In the genomic region with DNA sequence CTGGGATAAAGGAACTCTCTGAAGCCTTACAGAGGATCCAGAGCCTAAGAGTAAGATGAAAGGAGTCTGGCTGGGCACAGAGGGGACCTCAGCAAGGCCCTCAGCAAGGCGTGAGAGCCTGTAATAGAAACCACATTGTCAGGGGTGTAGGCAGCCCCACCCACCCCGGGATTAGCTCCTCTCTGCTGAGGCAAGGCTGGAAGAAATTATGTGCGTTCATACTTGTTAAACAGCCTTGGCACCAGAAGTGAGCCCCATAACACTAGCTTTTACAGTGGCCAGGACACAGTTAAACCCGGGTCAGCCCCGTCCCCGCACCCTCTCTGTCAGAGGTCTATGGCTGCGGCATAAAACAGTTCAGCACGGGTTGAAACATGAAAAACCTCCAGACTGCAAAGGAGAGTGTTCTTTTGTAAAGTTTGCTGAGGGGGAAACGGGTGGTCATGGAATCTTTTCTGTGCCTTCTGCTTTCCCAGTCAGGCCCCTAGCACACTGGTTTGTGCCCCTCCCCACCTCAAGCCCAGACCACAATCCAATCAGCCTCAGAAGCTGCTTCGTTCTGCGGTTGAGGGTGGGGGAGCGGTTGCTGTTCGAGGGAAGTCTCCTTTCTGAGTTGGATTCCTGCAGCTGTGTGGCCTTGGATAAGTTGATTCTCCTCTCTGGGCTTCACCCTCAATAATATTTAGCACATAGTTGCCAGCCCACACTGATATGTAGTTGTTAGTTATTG, we compare ENCODE assay signal across 11 mouse cellular contexts.
DNase-seq lines count a peak whose midpoint lies in the region; ATAC-seq and TF ChIP-seq lines count a peak whose summit lies in the region.
"Had no signal": no experiment of that assay in that cellular context is flagged by ENCODE, and none has a peak within 500 bp of the region (broad histone marks: within the 10 kb centered on the region; RNA-seq: fewer than 3 reads in every experiment).

No protein-coding gene starts in this region.

- no peaks in the 10 kb centered on the region for H3K36me3 ChIP-seq in heart, embryonic 10.5 days
- H3K36me3 ChIP-seq in midbrain, embryonic 10.5 days, result 0 out of 2 replicates have a peak, but pooled peaks cover 2% of the 10 kb centered on the region
- H3K36me3 ChIP-seq in midbrain, embryonic 14.5 days (ENCODE audit: control insufficient read depth, insufficient read depth, low read length), result no peaks in the 10 kb centered on the region
- H3K36me3 ChIP-seq in embryonic facial prominence, embryonic 10.5 days (replicated peaks), result no peaks in the 10 kb centered on the region

- no peak for TF ChIP-seq POLR2A in cerebellum, adult 2 months (IDR thresholded peaks at IDR 0.05; ENCODE audit: borderline replicate concordance, insufficient read depth, low read length)

- ATAC-seq in midbrain, embryonic 14.5 days (ENCODE audit: low FRiP score, low TSS enrichment), result no peak
- ATAC-seq in megakaryocyte-erythroid progenitor cell, adult 5-6 weeks (replicated peaks; ENCODE audit: low FRiP score, low TSS enrichment, poor library complexity, severe bottlenecking), result peak; percentile 45

- H3K4me2 ChIP-seq in midbrain, embryonic 14.5 days (ENCODE audit: low read length), result no peak overlapping the region

- DNase-seq in heart, embryonic 10.5 days (ENCODE audit: low spot score), result no peak
- DNase-seq in heart, adult 8-10 months (ENCODE audit: low spot score), result no peak
- no peak for DNase-seq in midbrain, embryonic 10.5 days (ENCODE audit: low spot score)
- DNase-seq in midbrain, embryonic 14.5 days, result no peak
- peak; percentile 86 for DNase-seq in embryonic facial prominence, embryonic 10.5 days (ENCODE audit: low spot score)
- DNase-seq in cerebellum, adult 2 months, result no peak
- DNase-seq in T-cell, adult 2 months (ENCODE audit: low spot score), result no peak
- DNase-seq: cerebellum, adult 11-12 months; heart, postnatal 4 days; lung, postnatal 36 days had no signal

- no peak for TF ChIP-seq CTCF in cerebellum, adult 2 months (IDR thresholded peaks at IDR 0.05; ENCODE audit: borderline replicate concordance, insufficient read depth, low read depth, low read length)

- peaks cover 90% of the 10 kb centered on the region for H3K4me1 ChIP-seq in heart, embryonic 10.5 days
- peaks cover 97% of the 10 kb centered on the region for H3K4me1 ChIP-seq in midbrain, embryonic 10.5 days
- peaks cover 29% of the 10 kb centered on the region for H3K4me1 ChIP-seq in midbrain, embryonic 14.5 days (ENCODE audit: control insufficient read depth, insufficient read depth, low read length)
- H3K4me1 ChIP-seq in embryonic facial prominence, embryonic 10.5 days, result peaks cover 98% of the 10 kb centered on the region
- peaks cover under 1% of the 10 kb centered on the region; the same call in 1 of the 2 replicates for H3K4me1 ChIP-seq in cerebellum, adult 2 months (ENCODE audit: control insufficient read depth, insufficient read depth, low read length)

- peak overlapping the region; percentile 72 for H3K27ac ChIP-seq in heart, embryonic 10.5 days
- peak overlapping the region; percentile 71 for H3K27ac ChIP-seq in midbrain, embryonic 10.5 days (replicated peaks)
- H3K27ac ChIP-seq in midbrain, embryonic 14.5 days (replicated peaks; ENCODE audit: low read depth, low read length), result no peak overlapping the region
- H3K27ac ChIP-seq in embryonic facial prominence, embryonic 10.5 days (replicated peaks), result peak overlapping the region; percentile 86
- H3K27ac ChIP-seq in cerebellum, adult 2 months (ENCODE audit: insufficient read depth, low read length), result no peak overlapping the region

- H3K9me3 ChIP-seq in heart, embryonic 10.5 days, result no peaks in the 10 kb centered on the region
- no peaks in the 10 kb centered on the region for H3K9me3 ChIP-seq in midbrain, embryonic 10.5 days (replicated peaks)
- H3K9me3 ChIP-seq in midbrain, embryonic 14.5 days (ENCODE audit: control insufficient read depth, low read length), result no peaks in the 10 kb centered on the region
- H3K9me3 ChIP-seq in embryonic facial prominence, embryonic 10.5 days, result no peaks in the 10 kb centered on the region

- peak overlapping the region; percentile 5; the same call in 1 of the 2 replicates for H3K4me3 ChIP-seq in heart, embryonic 10.5 days
- 0 out of 2 replicates have a peak overlapping the region, but pooled peaks have one; percentile 4 for H3K4me3 ChIP-seq in midbrain, embryonic 10.5 days
- H3K4me3 ChIP-seq in midbrain, embryonic 14.5 days (replicated peaks; ENCODE audit: low read depth, low read length), result no peak overlapping the region
- peak overlapping the region; percentile 38 for H3K4me3 ChIP-seq in embryonic facial prominence, embryonic 10.5 days
- H3K4me3 ChIP-seq in cerebellum, adult 2 months (replicated peaks; ENCODE audit: insufficient read depth, low read depth, low read length), result no peak overlapping the region

- peaks cover 79% of the 10 kb centered on the region for H3K27me3 ChIP-seq in heart, embryonic 10.5 days (ENCODE audit: insufficient read depth, poor library complexity, severe bottlenecking)
- H3K27me3 ChIP-seq in midbrain, embryonic 10.5 days (ENCODE audit: low read depth, poor library complexity, severe bottlenecking), result peaks cover 95% of the 10 kb centered on the region
- H3K27me3 ChIP-seq in midbrain, embryonic 14.5 days (ENCODE audit: control insufficient read depth, insufficient read depth, low read length), result no peaks in the 10 kb centered on the region; the same call in 1 of the 2 replicates
- peaks cover 13% of the 10 kb centered on the region; the same call in 1 of the 2 replicates for H3K27me3 ChIP-seq in embryonic facial prominence, embryonic 10.5 days (replicated peaks; ENCODE audit: low read depth, poor library complexity, severe bottlenecking)
- no peaks in the 10 kb centered on the region for H3K27me3 ChIP-seq in cerebellum, adult 2 months (ENCODE audit: control insufficient read depth, insufficient read depth, low read length)

- H3K9ac ChIP-seq in midbrain, embryonic 14.5 days (replicated peaks; ENCODE audit: low read length), result no peak overlapping the region

- WGBS in heart, embryonic 10.5 days, result 14% methylated on average over 13 of the region's 13 CpGs
- WGBS in midbrain, embryonic 10.5 days, result 7% methylated on average over 13 of the region's 13 CpGs
- WGBS in midbrain, embryonic 14.5 days, result 9% methylated on average over 13 of the region's 13 CpGs
- WGBS in embryonic facial prominence, embryonic 10.5 days, result 5% methylated on average over 13 of the region's 13 CpGs
- WGBS in cerebellum, adult 2 months, result 49% methylated on average over 13 of the region's 13 CpGs

Comparison
In these comparisons a context has a peak if more than half of its experiments do, and no peak if none do; other contexts are left out.
1. H3K27ac ChIP-seq: peak in heart, embryonic 10.5 days (single experiment), midbrain, embryonic 10.5 days (single experiment) and embryonic facial prominence, embryonic 10.5 days (single experiment); none in midbrain, embryonic 14.5 days (single experiment) and cerebellum, adult 2 months (single experiment).
2. H3K4me3 ChIP-seq: peak in heart, embryonic 10.5 days (single experiment), midbrain, embryonic 10.5 days (single experiment) and embryonic facial prominence, embryonic 10.5 days (single experiment); none in midbrain, embryonic 14.5 days (single experiment) and cerebellum, adult 2 months (single experiment).